Mouse (Mus musculus): ENCODE data around the gene Cyren. TPM values are rescaled to one million over a fixed set of nuclear protein-coding genes. Genes with fewer than 3 reads are reported as not detected.

The Cyren gene
- total RNA-seq (2023), result 10.6 to 15.0 TPM (median 12.1 TPM) in 4 replicates

GRCm38 (mm10) chr6:34877509-34878321 lies at the start of gene Cyren:
Gene Cyren, minus strand, starts transcription at chr6:34878060.

DNA sequence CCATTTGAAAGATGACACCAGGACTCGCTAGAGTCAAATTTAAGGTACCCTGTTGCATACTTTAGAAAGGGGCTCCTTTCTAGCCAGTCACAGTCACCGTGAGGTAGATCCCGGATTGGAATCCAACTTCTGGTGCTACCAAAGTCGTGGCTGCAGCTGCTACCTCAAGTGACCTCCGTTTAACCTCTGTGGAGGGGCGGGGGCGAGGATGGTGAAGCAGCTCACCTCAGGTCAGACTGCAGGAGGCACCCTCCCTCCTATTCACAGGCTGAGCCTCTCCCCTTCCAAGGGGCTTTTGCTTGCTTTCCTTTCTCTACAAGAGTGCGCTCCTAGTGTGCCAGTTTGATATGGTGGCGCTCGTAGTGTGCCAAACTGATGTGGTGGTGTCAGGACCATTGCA lies 42.1 kb upstream of the Cyren start, which contains the start of gene Stra8:
Gene Stra8 (plus strand): TSS at position 208 of the 400 bp plus-strand sequence.

DNA sequence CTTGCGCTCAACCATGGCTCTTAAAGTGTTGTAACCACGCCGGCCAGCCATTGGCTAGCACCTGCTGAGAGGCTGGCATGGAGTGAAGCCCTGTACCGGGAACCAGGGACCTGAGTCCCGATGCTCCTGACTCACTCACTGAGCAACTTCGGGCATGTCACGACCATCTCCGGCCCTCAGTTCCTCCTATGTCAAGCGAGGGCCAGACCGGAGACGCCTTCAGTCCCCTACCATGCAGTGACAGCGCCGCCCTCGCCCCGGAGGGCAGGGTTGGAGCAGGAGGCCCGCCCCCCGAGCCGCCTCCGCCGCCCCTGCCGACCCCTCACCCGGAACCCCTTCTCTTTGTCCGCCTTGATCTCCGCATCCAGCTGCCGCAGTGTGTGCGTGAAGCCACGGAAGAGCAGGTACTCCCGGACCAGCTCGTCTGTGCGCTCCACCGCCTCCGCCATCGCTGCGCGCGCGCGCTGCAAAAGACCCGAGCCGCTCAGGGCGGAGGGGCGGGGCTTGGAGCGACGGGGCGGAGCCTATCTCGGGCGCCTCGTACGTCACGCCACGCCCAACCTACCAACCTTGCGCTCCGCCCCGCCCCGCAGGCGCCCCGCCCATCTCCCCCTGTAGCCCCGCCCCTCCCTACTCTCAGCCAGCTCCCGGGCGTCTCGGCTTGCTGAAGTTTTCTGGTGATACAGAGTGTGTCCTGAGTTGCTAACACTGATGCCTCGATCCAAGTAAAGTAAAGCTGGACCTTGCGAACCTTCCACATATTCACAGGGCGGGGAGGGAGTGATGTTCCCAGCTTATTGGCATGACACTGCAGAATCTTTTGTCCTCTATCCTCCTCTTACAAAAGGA lies 32.7 kb upstream of the Cyren start, which contains the start of gene Wdr91:
Gene Wdr91 (minus strand): TSS at position 506 of the 849 bp plus-strand sequence.

GRCm38 (mm10) chr6:34862791-34863403 lies 15.0 kb downstream of the Cyren start, which contains the start of gene Tmem140:
Gene Tmem140, plus strand, starts transcription at chr6:34863146.

Other genes starting within 250 kb of the Cyren start
- gene Agbl3, start 97.6 kb downstream of the Cyren start, total RNA-seq (2023), result 4.4 to 6.2 TPM (median 5.1 TPM) in 4 replicates
- gene Tmem140, start 14.9 kb downstream of the Cyren start, total RNA-seq (2023), result 5.9 to 14.9 TPM (median 13.1 TPM) in 4 replicates
- 53.7 to 74.7 TPM (median 69.7 TPM) in 4 replicates for gene Wdr91, start 32.8 kb upstream of the Cyren start, total RNA-seq (2023)
- gene Stra8, start 42.1 kb upstream of the Cyren start, total RNA-seq (2023), result not detected in 4 replicates
- gene Slc23a4, start 110.3 kb upstream of the Cyren start, total RNA-seq (2023), result 0.27 to 0.69 TPM (median 0.36 TPM) in 3 of 4 replicates, not detected in the other

Data from B cell, adult 62 days (primary cell).